Mouse (Mus musculus): ENCODE data around the gene Smim6.

DNA sequence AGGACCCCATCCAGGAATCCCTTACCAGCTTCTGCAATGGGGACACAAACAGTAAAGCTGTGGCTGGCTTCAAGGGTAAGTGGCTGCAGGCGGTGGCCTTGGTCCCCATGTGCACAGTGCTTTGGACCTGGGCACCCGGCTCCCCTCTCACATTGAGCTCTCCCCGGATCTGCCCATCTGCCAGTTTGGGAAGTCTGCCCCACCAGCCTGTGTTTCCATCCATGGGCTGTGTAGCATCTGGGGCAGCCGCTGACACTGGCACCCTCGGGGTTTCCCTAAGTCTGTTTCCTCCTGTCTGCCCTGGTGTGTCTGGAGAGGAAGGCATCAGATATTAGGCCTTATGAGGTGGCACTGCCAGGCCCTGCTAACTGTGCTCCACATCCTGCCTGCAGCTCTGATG lies 23.8 kb upstream of the Smim6 start:
- TF ChIP-seq POLR2A (IDR thresholded peaks at IDR 0.05; ENCODE audit: low read depth, low read length) (no peak), CTCF (IDR thresholded peaks at IDR 0.05; ENCODE audit: extremely low read depth, insufficient read depth, insufficient read length, insufficient replicate concordance) (no peak)

All from spleen, adult 2 months (tissue).